Mouse (Mus musculus): Measurements from ENCODE around the gene Tprg. TPM values are rescaled to one million over a fixed set of nuclear protein-coding genes. Genes with fewer than 3 reads are reported as not detected.

Tprg gene
- total RNA-seq (2014; rRNA removed) (0.16 TPM in 1 of 2 replicates, not detected in the other), polyA plus RNA-seq (2015; fragmentation: Nextera tagmentation; extraction: Ambion mirVana) (not detected in 2 replicates)

GRCm38 (mm10) chr16:25286517-25286916, at the start of gene Tprg:
Gene Tprg (plus strand): TSS chr16:25286817.
- DNase-seq (ENCODE audit: low spot score) = no peak
- H3K9ac ChIP-seq (replicated peaks; ENCODE audit: low read length, poor library complexity, severe bottlenecking) = no peak within 1 kb of the TSS
- TF ChIP-seq CTCF (IDR thresholded peaks at IDR 0.05) = no peak
- no peaks in the 10 kb centered on the region for H3K4me1 ChIP-seq (ENCODE audit: insufficient read depth, low read length)
- no peaks in the 10 kb centered on the region for H3K9me3 ChIP-seq (ENCODE audit: low read length)
- H3K36me3 ChIP-seq (ENCODE audit: insufficient read depth, low read length) = no peaks in the 10 kb centered on the region
- no peaks in the 10 kb centered on the region for H3K27me3 ChIP-seq (ENCODE audit: insufficient read depth, low read length)
- no peak within 1 kb of the TSS for H3K4me2 ChIP-seq (ENCODE audit: low read depth, low read length, poor library complexity, severe bottlenecking)
- no peak within 1 kb of the TSS for H3K4me3 ChIP-seq (ENCODE audit: low read depth, low read length)
- H3K27ac ChIP-seq (ENCODE audit: low read depth, low read length) = no peak within 1 kb of the TSS
- ATAC-seq (ENCODE audit: low FRiP score) = no peak
- WGBS = 91% methylated on average over 5 of the region's 5 CpGs

- H3K9ac ChIP-seq (replicated peaks; ENCODE audit: low read length, poor library complexity, severe bottlenecking) = no peak overlapping the region
- H3K4me1 ChIP-seq (ENCODE audit: insufficient read depth, low read length) = no peaks in the 10 kb centered on the region
- ATAC-seq (ENCODE audit: low FRiP score) (no peak), DNase-seq (ENCODE audit: low spot score) (no peak)
- H3K36me3 ChIP-seq (ENCODE audit: insufficient read depth, low read length) = no peaks in the 10 kb centered on the region
- no peaks in the 10 kb centered on the region for H3K9me3 ChIP-seq (ENCODE audit: low read length)
- H3K4me3 ChIP-seq (ENCODE audit: low read depth, low read length) = no peak overlapping the region
- H3K27ac ChIP-seq (ENCODE audit: low read depth, low read length) = no peak overlapping the region
- 85% methylated on average over 11 of the region's 11 CpGs for WGBS
- no peaks in the 10 kb centered on the region for H3K27me3 ChIP-seq (ENCODE audit: insufficient read depth, low read length)
- TF ChIP-seq CTCF (IDR thresholded peaks at IDR 0.05) = no peak
- no peak overlapping the region for H3K4me2 ChIP-seq (ENCODE audit: low read depth, low read length, poor library complexity, severe bottlenecking)
Observed at GRCm38 (mm10) chr16:25238274-25239050, 48.2 kb upstream of the Tprg start.

GRCm38 (mm10) chr16:25248889-25249288, 37.7 kb upstream of the Tprg start:
- no peak for ATAC-seq (ENCODE audit: low FRiP score)
- WGBS = 91% methylated on average over 6 of the region's 6 CpGs

GRCm38 (mm10) chr16:25250129-25250749, 36.4 kb upstream of the Tprg start:
- H3K36me3 ChIP-seq (ENCODE audit: insufficient read depth, low read length) = no peaks in the 10 kb centered on the region
- H3K4me3 ChIP-seq (ENCODE audit: low read depth, low read length) = no peak overlapping the region
- H3K9me3 ChIP-seq (ENCODE audit: low read length) = no peaks in the 10 kb centered on the region
- ATAC-seq (ENCODE audit: low FRiP score) (no peak), DNase-seq (ENCODE audit: low spot score) (no peak)
- H3K9ac ChIP-seq (replicated peaks; ENCODE audit: low read length, poor library complexity, severe bottlenecking) = no peak overlapping the region
- H3K4me1 ChIP-seq (ENCODE audit: insufficient read depth, low read length) = no peaks in the 10 kb centered on the region
- no peak overlapping the region for H3K27ac ChIP-seq (ENCODE audit: low read depth, low read length)
- 93% methylated on average over 6 of the region's 6 CpGs for WGBS
- no peak overlapping the region for H3K4me2 ChIP-seq (ENCODE audit: low read depth, low read length, poor library complexity, severe bottlenecking)
- H3K27me3 ChIP-seq (ENCODE audit: insufficient read depth, low read length) = no peaks in the 10 kb centered on the region
- TF ChIP-seq CTCF (IDR thresholded peaks at IDR 0.05) = no peak

More at GRCm38 (mm10) chr16:25248889-25249288, 37.7 kb upstream of the Tprg start:
- Histone ChIP-seq H3K9ac (replicated peaks; ENCODE audit: low read length, poor library complexity, severe bottlenecking) (no peak overlapping the region), H3K27me3 (ENCODE audit: insufficient read depth, low read length) (no peaks in the 10 kb centered on the region), H3K9me3 (ENCODE audit: low read length) (no peaks in the 10 kb centered on the region), H3K4me1 (ENCODE audit: insufficient read depth, low read length) (no peaks in the 10 kb centered on the region), H3K27ac (ENCODE audit: low read depth, low read length) (no peak overlapping the region), H3K36me3 (ENCODE audit: insufficient read depth, low read length) (no peaks in the 10 kb centered on the region), H3K4me2 (ENCODE audit: low read depth, low read length, poor library complexity, severe bottlenecking) (no peak overlapping the region), H3K4me3 (ENCODE audit: low read depth, low read length) (no peak overlapping the region)
- no peak for DNase-seq (ENCODE audit: low spot score)
- TF ChIP-seq CTCF (IDR thresholded peaks at IDR 0.05) = no peak

GRCm38 (mm10) chr16:25251080-25251479, 35.5 kb upstream of the Tprg start:
- Histone ChIP-seq H3K9ac (replicated peaks; ENCODE audit: low read length, poor library complexity, severe bottlenecking) (no peak overlapping the region), H3K4me1 (ENCODE audit: insufficient read depth, low read length) (no peaks in the 10 kb centered on the region), H3K9me3 (ENCODE audit: low read length) (no peaks in the 10 kb centered on the region), H3K27ac (ENCODE audit: low read depth, low read length) (no peak overlapping the region), H3K4me2 (ENCODE audit: low read depth, low read length, poor library complexity, severe bottlenecking) (no peak overlapping the region), H3K27me3 (ENCODE audit: insufficient read depth, low read length) (no peaks in the 10 kb centered on the region), H3K4me3 (ENCODE audit: low read depth, low read length) (no peak overlapping the region), H3K36me3 (ENCODE audit: insufficient read depth, low read length) (no peaks in the 10 kb centered on the region)
- ATAC-seq (ENCODE audit: low FRiP score) (no peak), DNase-seq (ENCODE audit: low spot score) (no peak)
- no peak for TF ChIP-seq CTCF (IDR thresholded peaks at IDR 0.05)
- 82% methylated on average over 9 of the region's 9 CpGs for WGBS

- TF ChIP-seq CTCF (IDR thresholded peaks at IDR 0.05) = no peak
- no peak for DNase-seq (ENCODE audit: low spot score)
- H3K27ac ChIP-seq (ENCODE audit: low read depth, low read length) = no peak overlapping the region
- H3K4me2 ChIP-seq (ENCODE audit: low read depth, low read length, poor library complexity, severe bottlenecking) = no peak overlapping the region
- no peaks in the 10 kb centered on the region for H3K9me3 ChIP-seq (ENCODE audit: low read length)
- no peaks in the 10 kb centered on the region for H3K36me3 ChIP-seq (ENCODE audit: insufficient read depth, low read length)
- no peaks in the 10 kb centered on the region for H3K4me1 ChIP-seq (ENCODE audit: insufficient read depth, low read length)
- ATAC-seq (ENCODE audit: low FRiP score) = no peak
- H3K27me3 ChIP-seq (ENCODE audit: insufficient read depth, low read length) = no peaks in the 10 kb centered on the region
- H3K4me3 ChIP-seq (ENCODE audit: low read depth, low read length) = no peak overlapping the region
- no peak overlapping the region for H3K9ac ChIP-seq (replicated peaks; ENCODE audit: low read length, poor library complexity, severe bottlenecking)
- WGBS = 78% methylated on average over 6 of the region's 6 CpGs
Observed at GRCm38 (mm10) chr16:25254646-25255045, 32.0 kb upstream of the Tprg start.
